Mouse (Mus musculus) midbrain, embryonic 14.5 days (tissue): ENCODE measurements around the gene Gm20388. TPM values are rescaled to one million over a fixed set of nuclear protein-coding genes. Genes with fewer than 3 reads are reported as not detected.
A peak's percentile ranks its signal among the peaks of the same experiment; 100 is the strongest.

Source experiments
- ATAC-seq: fragments of 200-750 bp; cut with Nextera tagmentation; 2 replicates; pipeline ENCODE4 v1.8.0; 2017; ENCODE audit warnings: moderate number of reproducible peaks, moderate library complexity; ENCODE audit not compliant: low FRiP score, low TSS enrichment
- DNase-seq: peaks from one replicate; pipeline ENCODE4 v3.0.0-alpha.2; 2015
- H3K27ac ChIP-seq: fragments of 300-500 bp; sonication (generic); replicated peaks from 2 replicates; pipeline ENCODE4 v1.5.1; 2014; ENCODE audit warnings: mild to moderate bottlenecking, low read depth, low read length, moderate library complexity
- H3K27me3 ChIP-seq: fragments of 300-500 bp; sonication (generic); 2 replicates; pipeline ENCODE4 v1.6.1; 2014; ENCODE audit warnings: low read length, control low read depth, mixed read lengths; ENCODE audit not compliant: control insufficient read depth, insufficient read depth
- H3K36me3 ChIP-seq: fragments of 300-500 bp; sonication (generic); 2 replicates; pipeline ENCODE4 v1.6.1; 2014; ENCODE audit warnings: low read length, control low read depth; ENCODE audit not compliant: control insufficient read depth, insufficient read depth
- H3K4me1 ChIP-seq: fragments of 300-500 bp; sonication (generic); 2 replicates; pipeline ENCODE4 v1.6.1; 2014; ENCODE audit warnings: mild to moderate bottlenecking, antibody characterized with exemption, low read length, control low read depth; ENCODE audit not compliant: control insufficient read depth, insufficient read depth
- H3K4me2 ChIP-seq: fragments of 300-500 bp; sonication (generic); 2 replicates; pipeline ENCODE4 v1.6.1; 2014; ENCODE audit warnings: mild to moderate bottlenecking, low read length, moderate library complexity
- H3K4me3 ChIP-seq: fragments of 300-500 bp; sonication (generic); replicated peaks from 2 replicates; pipeline ENCODE4 v1.5.1; 2014; ENCODE audit warnings: low read depth, low read length
- H3K9ac ChIP-seq: fragments of 300-500 bp; sonication (generic); replicated peaks from 2 replicates; pipeline ENCODE4 v1.6.1; 2014; ENCODE audit warnings: mild to moderate bottlenecking, low read length, moderate library complexity
- H3K9me3 ChIP-seq: fragments of 300-500 bp; sonication (generic); 2 replicates; pipeline ENCODE4 v1.6.1; 2016; ENCODE audit warnings: low read length, control low read depth, mixed read lengths; ENCODE audit not compliant: control insufficient read depth
- WGBS: fragments of 180-500 bp; shearing (Covaris S2); extraction: QIAGEN DNeasy Blood & Tissue Kit; methylation state at CpG from one replicate; pipeline ENCODE4 v1.1.7; 2014; 5-methylcytosine and 5-hydroxymethylcytosine counted together
- polyA plus RNA-seq: library from polyadenylated mRNA; unstranded; fragments of >200 nt; fragmentation: Nextera tagmentation; extraction: Ambion mirVana; gene quantifications from 2 replicates; pipeline ENCODE4 v1.2.1, GENCODE M21; 2014

Gm20388 gene
- polyA plus RNA-seq, 1 experiment from 2014 or later: 4.1 TPM

DNA sequence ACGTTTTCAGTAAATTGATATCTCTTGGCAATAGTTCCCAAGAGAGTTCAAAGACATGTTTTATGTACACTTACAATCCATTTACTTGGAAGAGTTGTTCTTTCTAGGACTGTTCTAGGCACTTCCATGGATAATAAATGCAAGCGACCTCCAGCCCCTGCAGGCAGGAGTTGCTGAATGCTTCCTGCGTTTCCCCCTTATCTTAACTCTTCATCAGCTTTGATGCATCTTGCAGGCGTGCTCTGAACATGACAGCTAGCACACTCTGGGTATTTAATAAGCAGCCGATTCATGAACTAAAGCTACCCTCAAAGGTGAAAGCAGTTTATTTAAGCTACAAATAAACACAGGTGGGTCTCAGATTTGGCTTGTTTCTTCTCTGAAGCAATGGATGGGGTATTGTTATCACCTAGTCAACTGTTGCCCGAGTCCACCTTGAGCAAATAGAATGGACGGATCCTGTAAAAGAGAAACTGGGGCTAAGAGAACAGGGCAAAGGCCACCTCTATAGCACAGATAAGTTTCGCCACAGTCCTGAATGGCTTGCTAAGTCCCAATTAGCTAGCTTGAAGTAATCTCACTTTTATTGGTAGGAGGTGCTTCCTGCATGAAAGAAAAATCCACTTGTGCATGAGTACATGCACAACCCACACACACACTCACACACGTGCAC is 818.0 kb downstream of the Gm20388 start:
- no peak overlapping the region for H3K4me3 ChIP-seq
- no peak overlapping the region for H3K9ac ChIP-seq
- H3K9me3 ChIP-seq: no peaks in the 10 kb centered on the region
- ATAC-seq: no peak
- H3K4me1 ChIP-seq: no peaks in the 10 kb centered on the region
- no peak overlapping the region for H3K4me2 ChIP-seq
- WGBS: 77% methylated on average over 9 of the region's 9 CpGs
- DNase-seq: no peak
- no peaks in the 10 kb centered on the region for H3K27me3 ChIP-seq
- no peak overlapping the region for H3K27ac ChIP-seq
- no peaks in the 10 kb centered on the region for H3K36me3 ChIP-seq

DNA sequence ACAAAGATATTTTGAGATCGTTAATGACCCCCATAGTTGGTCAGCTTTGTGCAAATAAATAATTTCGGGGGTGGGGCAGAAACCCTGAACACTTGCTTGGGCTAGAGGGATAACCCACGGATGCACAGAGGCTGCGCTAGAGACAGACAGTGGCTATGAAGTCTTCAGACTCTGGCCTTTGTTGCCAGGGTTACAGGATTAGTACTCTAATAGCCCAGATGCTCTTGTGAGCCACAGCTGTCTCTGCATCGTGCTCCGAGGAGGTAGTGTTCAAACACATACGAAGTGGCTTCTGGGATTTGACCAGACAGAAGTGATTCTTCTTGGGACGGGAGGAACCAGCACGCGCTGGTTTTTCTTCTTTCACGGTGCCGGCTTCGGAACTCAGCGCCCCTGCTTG is 820.9 kb downstream of the Gm20388 start:
- Histone ChIP-seq H3K27me3 (peaks cover 15% of the 10 kb centered on the region), H3K4me1 (0 out of 2 replicates have a peak, but pooled peaks cover 3% of the 10 kb centered on the region), H3K4me3 (no peak overlapping the region), H3K4me2 (peak overlapping the region; percentile 21), H3K9ac (no peak overlapping the region), H3K27ac (no peak overlapping the region), H3K9me3 (no peaks in the 10 kb centered on the region), H3K36me3 (no peaks in the 10 kb centered on the region)
- WGBS: 17% methylated on average over 14 of the region's 14 CpGs
- no peak for ATAC-seq
- peak; percentile 71 for DNase-seq

DNA sequence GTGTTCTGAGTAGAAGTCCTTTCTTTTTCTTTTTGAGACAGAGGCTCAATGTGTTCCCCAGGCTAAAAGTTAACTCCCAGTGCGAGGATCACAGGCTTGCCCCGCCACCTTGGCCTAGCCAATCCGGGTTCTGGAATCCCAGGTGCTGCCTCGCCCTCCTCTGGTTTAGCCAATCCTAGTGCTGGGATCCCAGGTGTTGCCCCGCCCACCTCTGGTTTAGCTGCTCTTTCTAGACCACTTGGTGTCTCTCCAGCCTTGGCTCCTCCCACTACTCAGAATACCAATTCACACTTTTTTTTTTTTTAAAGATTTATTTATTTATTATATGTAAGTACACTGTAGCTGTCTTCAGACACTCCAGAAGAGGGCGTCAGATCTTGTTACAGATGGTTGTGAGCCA is 821.4 kb downstream of the Gm20388 start:
- Histone ChIP-seq H3K4me1 (0 out of 2 replicates have a peak, but pooled peaks cover 5% of the 10 kb centered on the region), H3K27me3 (peaks cover 15% of the 10 kb centered on the region), H3K4me2 (peak overlapping the region; percentile 21; the same call in 1 of the 2 replicates), H3K36me3 (no peaks in the 10 kb centered on the region), H3K4me3 (no peak overlapping the region), H3K27ac (no peak overlapping the region), H3K9me3 (no peaks in the 10 kb centered on the region), H3K9ac (no peak overlapping the region)
- ATAC-seq: no peak
- DNase-seq: no peak
- WGBS: 41% methylated on average over 5 of the region's 6 CpGs

DNA sequence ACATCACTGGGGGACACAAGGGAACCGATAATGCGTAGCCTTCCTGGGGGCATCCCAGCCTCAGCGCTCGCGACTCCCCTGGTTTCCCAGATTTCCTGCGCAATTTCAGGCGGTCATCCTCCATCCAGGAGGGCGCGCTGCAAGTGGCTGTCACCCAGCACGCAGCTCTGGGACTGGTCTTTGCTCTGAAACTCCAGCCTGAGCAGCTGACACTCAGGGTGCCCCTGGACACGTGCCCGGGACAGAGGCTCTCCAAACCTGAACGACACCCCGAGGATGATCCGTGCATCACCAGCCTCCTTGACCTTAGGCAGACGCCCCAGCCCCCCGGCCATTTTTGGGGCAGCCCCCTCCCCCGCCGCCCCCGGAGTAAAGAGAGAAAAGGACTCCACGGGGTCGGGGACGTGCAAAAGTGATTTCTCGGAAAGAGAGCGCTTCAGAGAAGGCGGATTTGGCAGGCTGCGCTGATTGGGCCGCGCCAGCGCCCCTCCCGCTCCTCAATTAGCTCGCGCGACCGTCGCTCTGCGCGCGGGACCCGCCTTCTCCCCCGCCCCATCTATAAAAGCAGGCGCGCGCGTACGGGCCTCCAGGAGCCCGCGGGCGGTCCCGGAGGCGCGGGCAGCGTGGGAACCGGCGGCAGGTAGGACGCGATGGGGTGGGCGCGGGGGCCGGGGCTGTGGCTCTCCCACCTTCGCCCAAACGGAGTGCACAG is 825.3 kb downstream of the Gm20388 start, which contains the start of gene Irf8:
Irf8 (plus strand) TSS at position 589 of the 712 bp plus-strand sequence.
- DNase-seq (peak; percentile 93), ATAC-seq (peak; percentile 78)
- Histone ChIP-seq H3K27ac (no peak within 1 kb of the TSS), H3K4me3 (peak within 1 kb of the TSS; percentile 48), H3K27me3 (peaks cover 21% of the 10 kb centered on the region), H3K36me3 (no peaks in the 10 kb centered on the region), H3K4me2 (peak within 1 kb of the TSS; percentile 97), H3K9me3 (no peaks in the 10 kb centered on the region), H3K4me1 (0 out of 2 replicates have a peak, but pooled peaks cover 5% of the 10 kb centered on the region), H3K9ac (peak within 1 kb of the TSS; percentile 50)
- WGBS: under 1% methylated on average over 62 of the region's 62 CpGs

DNA sequence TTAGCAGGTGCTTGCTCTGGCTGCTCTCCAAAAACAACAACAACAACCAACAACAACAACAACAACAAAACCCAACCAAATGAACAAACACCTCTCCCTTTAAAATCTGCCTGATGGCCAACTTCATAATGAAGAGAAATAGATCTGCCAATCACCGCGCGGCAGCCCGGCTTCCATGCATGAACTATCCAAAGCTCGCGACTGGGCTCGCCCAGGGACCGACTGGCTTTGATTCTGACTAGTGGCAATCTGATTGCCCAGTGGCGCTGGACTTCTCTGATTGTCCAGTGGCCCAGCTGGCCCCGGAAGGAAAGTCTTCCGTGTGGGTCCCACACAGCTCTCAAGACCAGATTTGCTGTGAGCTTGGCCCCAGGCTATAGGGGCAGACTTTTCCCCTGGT is 825.8 kb downstream of the Gm20388 start:
- Histone ChIP-seq H3K27ac (no peak overlapping the region), H3K9me3 (no peaks in the 10 kb centered on the region), H3K4me3 (peak overlapping the region; percentile 48), H3K9ac (peak overlapping the region; percentile 50), H3K36me3 (no peaks in the 10 kb centered on the region), H3K27me3 (peaks cover 21% of the 10 kb centered on the region), H3K4me1 (0 out of 2 replicates have a peak, but pooled peaks cover 5% of the 10 kb centered on the region), H3K4me2 (peak overlapping the region; percentile 97)
- no peak for ATAC-seq
- WGBS: under 1% methylated on average over 11 of the region's 11 CpGs
- peak; percentile 72 for DNase-seq

DNA sequence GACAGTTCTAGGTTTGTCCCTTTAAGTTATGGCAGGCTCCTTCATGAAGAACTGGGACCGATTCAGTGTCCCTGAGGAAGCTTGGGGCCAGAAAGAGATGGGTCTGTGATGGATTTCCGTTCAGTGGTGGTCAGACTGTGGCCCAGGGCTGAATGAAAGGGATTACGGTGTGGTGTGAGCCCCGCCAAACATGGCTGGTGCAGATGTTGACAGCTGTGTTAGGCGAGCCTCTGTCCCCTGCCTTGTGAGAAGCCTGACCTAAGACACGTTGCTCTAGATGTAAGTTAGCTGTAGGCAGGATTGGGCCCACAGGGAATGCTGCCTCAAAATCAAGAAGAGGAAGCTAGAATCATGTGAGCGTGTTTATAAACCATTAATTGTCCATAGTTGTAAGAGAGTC is 826.5 kb downstream of the Gm20388 start:
- H3K27ac ChIP-seq: no peak overlapping the region
- no peak overlapping the region for H3K4me2 ChIP-seq
- ATAC-seq: no peak
- H3K9me3 ChIP-seq: no peaks in the 10 kb centered on the region
- no peak for DNase-seq
- no peak overlapping the region for H3K4me3 ChIP-seq
- WGBS: 54% methylated on average over 7 of the region's 7 CpGs
- no peak overlapping the region for H3K9ac ChIP-seq
- 0 out of 2 replicates have a peak, but pooled peaks cover 5% of the 10 kb centered on the region for H3K4me1 ChIP-seq
- peaks cover 21% of the 10 kb centered on the region for H3K27me3 ChIP-seq
- H3K36me3 ChIP-seq: no peaks in the 10 kb centered on the region

DNA sequence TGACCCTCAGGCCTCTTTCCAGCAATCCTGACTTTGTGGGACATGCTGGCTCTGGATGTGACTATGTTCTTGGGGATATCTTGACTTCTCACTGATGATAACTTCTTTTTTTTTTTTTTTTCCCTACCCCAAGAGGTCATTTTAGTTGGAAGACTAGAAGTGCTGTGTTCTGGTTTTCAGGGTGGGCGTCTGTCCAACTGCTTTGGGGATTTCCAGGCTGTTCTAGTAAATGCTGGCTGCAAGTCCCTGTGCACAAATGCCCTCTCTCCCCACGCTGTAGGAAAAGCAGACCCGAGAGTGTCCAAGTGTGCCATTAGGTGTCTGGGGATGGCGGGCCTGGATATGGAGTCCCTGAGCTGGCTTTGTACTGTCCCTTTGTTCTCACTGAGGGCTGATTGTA is 828.1 kb downstream of the Gm20388 start:
- Histone ChIP-seq H3K9me3 (no peaks in the 10 kb centered on the region), H3K9ac (no peak overlapping the region), H3K4me2 (no peak overlapping the region), H3K27me3 (peaks cover 21% of the 10 kb centered on the region), H3K4me1 (0 out of 2 replicates have a peak, but pooled peaks cover 5% of the 10 kb centered on the region), H3K4me3 (no peak overlapping the region), H3K36me3 (no peaks in the 10 kb centered on the region), H3K27ac (no peak overlapping the region)
- 76% methylated on average over 4 of the region's 4 CpGs for WGBS
- no peak for DNase-seq
- no peak for ATAC-seq

DNA sequence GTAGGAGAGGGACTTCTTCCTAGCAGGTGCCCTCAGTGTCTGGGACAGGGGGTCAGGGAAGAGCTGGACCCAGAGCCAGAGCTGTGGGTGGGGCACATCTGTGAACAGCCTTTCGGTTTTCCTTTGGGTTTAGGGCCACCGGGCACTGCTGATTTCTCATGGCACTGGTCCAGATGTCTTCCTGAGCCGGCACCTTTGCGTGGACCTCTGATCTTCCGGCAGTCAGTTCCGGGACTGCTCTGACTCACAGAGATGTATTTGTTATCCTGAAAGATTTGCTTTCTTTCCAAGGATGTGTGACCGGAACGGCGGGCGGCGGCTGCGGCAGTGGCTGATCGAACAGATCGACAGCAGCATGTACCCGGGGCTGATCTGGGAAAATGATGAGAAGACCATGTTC is 828.9 kb downstream of the Gm20388 start:
- Histone ChIP-seq H3K36me3 (no peaks in the 10 kb centered on the region), H3K4me3 (no peak overlapping the region), H3K9ac (no peak overlapping the region), H3K4me1 (0 out of 2 replicates have a peak, but pooled peaks cover 5% of the 10 kb centered on the region), H3K4me2 (no peak overlapping the region), H3K27me3 (peaks cover 17% of the 10 kb centered on the region), H3K27ac (no peak overlapping the region), H3K9me3 (no peaks in the 10 kb centered on the region)
- DNase-seq (no peak), ATAC-seq (no peak)
- WGBS: 93% methylated on average over 15 of the region's 15 CpGs
